13 mouse cellular contexts compared by ENCODE assay signal in genomic region chr12:101089955-101090354, GRCm38 (mm10).
"Had no signal": no experiment of that assay in that cellular context is flagged by ENCODE, and none has a peak within 500 bp of the region (broad histone marks: within the 10 kb centered on the region; RNA-seq: fewer than 3 reads in every experiment).

No protein-coding gene starts in this region.

- DNase-seq: lung, adult 18-20 months; lung, embryonic 14.5 days; lung, postnatal 10 days; lung, postnatal 4 days; midbrain, embryonic 14.5 days; retina, postnatal 1 day; right cerebral cortex, adult 18-20 months; right cerebral cortex, postnatal 25 days; right cerebral cortex, postnatal 4 days; spleen, adult 18-20 months; thymus, adult 18-20 months; thymus, postnatal 14 days; thymus, postnatal 36 days had no signal
